Mouse (Mus musculus): Measurements from ENCODE around the gene Cst11. TPM values are rescaled to one million over a fixed set of nuclear protein-coding genes. Genes with fewer than 3 reads are reported as not detected.

Gene Cst11
- polyA plus RNA-seq, 1 experiment from 2014 or later, result not detected

DNA sequence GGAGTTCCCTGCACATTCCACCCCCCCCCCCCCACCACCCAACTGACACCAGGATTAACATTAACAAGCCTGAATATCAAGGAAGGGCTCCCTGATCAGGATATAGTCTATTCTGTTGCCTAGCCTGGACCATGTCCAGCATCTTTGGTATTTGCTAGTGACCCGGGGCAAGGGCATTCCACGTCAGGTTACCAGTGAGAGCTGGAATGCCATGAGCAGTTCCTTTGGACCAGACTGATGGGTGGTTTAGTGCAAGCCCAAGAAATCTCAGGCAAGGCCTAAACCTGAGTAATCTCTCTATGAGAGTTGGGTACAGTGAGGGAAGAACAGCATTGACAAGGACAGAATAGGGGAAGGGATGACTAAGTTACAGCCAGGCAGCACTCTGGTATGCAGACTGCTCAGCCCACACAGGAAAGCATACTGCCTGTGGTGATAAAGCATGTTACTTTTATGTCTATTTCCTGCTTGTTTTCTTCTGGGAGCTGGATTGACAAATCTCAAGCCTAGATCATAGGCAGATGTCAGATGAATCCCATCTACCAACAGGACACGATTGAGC is 27.4 kb downstream of the Cst11 start:
- no peaks in the 10 kb centered on the region for H3K4me1 ChIP-seq (replicated peaks)
- no peak for ATAC-seq (ENCODE audit: insufficient read depth)
- no peak overlapping the region for H3K9ac ChIP-seq
- H3K27me3 ChIP-seq, result no peaks in the 10 kb centered on the region
- H3K4me3 ChIP-seq (replicated peaks), result no peak overlapping the region
- H3K9me3 ChIP-seq (replicated peaks), result no peaks in the 10 kb centered on the region
- H3K27ac ChIP-seq (replicated peaks), result no peak overlapping the region
- H3K36me3 ChIP-seq (replicated peaks), result no peaks in the 10 kb centered on the region
- H3K4me2 ChIP-seq, result no peak overlapping the region
- 47% methylated on average over 3 of the region's 3 CpGs for WGBS (ENCODE audit: insufficient replicate concordance)

DNA sequence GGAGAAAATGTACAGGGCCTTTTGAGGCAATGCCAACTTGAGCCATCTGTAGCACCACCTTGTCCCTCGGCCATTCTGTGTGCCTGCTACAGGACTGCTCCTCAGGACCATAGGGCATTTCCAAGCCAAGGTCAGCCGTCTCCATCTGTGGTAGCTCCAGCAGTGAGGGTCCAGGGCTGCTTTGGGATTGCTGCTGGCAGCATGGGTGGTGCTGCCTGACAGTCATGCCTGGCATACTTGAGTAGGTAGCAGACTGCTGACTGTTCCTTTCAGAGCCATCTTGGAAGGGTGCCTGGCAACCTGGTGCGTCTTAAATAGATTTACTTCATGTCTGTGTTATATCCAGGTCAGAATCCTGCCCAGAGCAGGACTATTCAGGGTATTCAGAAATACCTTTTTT is 28.3 kb downstream of the Cst11 start:
- no peaks in the 10 kb centered on the region for H3K4me1 ChIP-seq (replicated peaks)
- 48% methylated on average over 3 of the region's 3 CpGs for WGBS (ENCODE audit: insufficient replicate concordance)
- H3K27me3 ChIP-seq, result no peaks in the 10 kb centered on the region
- no peaks in the 10 kb centered on the region for H3K36me3 ChIP-seq (replicated peaks)
- H3K27ac ChIP-seq (replicated peaks), result no peak overlapping the region
- no peaks in the 10 kb centered on the region for H3K9me3 ChIP-seq (replicated peaks)
- no peak overlapping the region for H3K4me3 ChIP-seq (replicated peaks)
- H3K9ac ChIP-seq, result no peak overlapping the region
- no peak overlapping the region for H3K4me2 ChIP-seq
- no peak for ATAC-seq (ENCODE audit: insufficient read depth)

DNA sequence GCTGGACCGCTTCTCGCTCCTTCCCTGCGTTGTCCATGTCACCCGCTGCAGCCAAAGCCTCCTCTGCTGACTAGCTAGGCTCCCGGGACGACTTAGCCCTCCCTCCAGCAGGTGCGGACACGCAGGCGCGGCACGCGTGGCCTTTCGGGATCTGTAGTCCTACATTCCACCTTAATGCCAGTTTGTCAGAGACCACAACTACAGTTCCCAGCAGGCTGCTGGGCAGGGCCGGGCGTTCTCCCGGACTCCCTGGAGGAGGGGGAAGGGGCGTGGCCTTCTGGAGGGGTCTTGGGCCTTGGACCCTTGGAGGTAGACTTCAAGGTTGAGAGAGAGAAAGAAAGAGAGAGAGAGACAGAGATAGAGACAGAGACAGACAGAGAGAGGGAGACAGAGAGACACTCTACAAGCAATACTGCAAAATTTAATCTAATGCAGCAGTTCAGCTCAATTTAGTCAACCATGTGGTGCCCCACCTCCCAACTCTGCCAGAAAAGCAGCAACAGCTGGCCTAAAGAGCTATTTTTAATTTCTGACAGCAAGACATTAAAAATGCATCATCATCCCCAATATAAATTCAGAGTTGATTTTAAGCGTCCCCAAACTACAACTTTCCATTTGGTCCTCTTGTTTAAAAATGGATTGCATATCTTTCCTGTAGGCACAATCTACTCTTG is 38.8 kb downstream of the Cst11 start, which contains the start of gene Napb:
Napb (minus strand) TSS at position 141 of the 674 bp plus-strand sequence.
- H3K9me3 ChIP-seq (replicated peaks), result no peaks in the 10 kb centered on the region
- peak within 1 kb of the TSS; percentile 50 for H3K9ac ChIP-seq
- no peak within 1 kb of the TSS for H3K27ac ChIP-seq (replicated peaks)
- 3% methylated on average over 18 of the region's 18 CpGs for WGBS (ENCODE audit: insufficient replicate concordance)
- no peaks in the 10 kb centered on the region for H3K27me3 ChIP-seq
- H3K4me3 ChIP-seq (replicated peaks), result peak within 1 kb of the TSS; percentile 64
- no peaks in the 10 kb centered on the region for H3K36me3 ChIP-seq (replicated peaks)
- peaks cover 7% of the 10 kb centered on the region; the same call in 1 of the 2 replicates for H3K4me1 ChIP-seq (replicated peaks)
- ATAC-seq (ENCODE audit: insufficient read depth), result peak; percentile 92
- H3K4me2 ChIP-seq, result peak within 1 kb of the TSS; percentile 77

- peak; percentile 43; the same call in 1 of the 2 replicates for ATAC-seq (ENCODE audit: insufficient read depth)
- H3K36me3 ChIP-seq (replicated peaks), result no peaks in the 10 kb centered on the region
- no peak overlapping the region for H3K27ac ChIP-seq (replicated peaks)
- H3K27me3 ChIP-seq, result no peaks in the 10 kb centered on the region
- peak overlapping the region; percentile 77 for H3K4me2 ChIP-seq
- no peaks in the 10 kb centered on the region for H3K9me3 ChIP-seq (replicated peaks)
- H3K9ac ChIP-seq, result peak overlapping the region; percentile 50
- peak overlapping the region; percentile 64 for H3K4me3 ChIP-seq (replicated peaks)
- peaks cover 7% of the 10 kb centered on the region; the same call in 1 of the 2 replicates for H3K4me1 ChIP-seq (replicated peaks)
- 3% methylated on average over 35 of the region's 35 CpGs for WGBS (ENCODE audit: insufficient replicate concordance)
Measured at GRCm38 (mm10) chr2:148731614-148732326, 39.5 kb downstream of the Cst11 start.

DNA sequence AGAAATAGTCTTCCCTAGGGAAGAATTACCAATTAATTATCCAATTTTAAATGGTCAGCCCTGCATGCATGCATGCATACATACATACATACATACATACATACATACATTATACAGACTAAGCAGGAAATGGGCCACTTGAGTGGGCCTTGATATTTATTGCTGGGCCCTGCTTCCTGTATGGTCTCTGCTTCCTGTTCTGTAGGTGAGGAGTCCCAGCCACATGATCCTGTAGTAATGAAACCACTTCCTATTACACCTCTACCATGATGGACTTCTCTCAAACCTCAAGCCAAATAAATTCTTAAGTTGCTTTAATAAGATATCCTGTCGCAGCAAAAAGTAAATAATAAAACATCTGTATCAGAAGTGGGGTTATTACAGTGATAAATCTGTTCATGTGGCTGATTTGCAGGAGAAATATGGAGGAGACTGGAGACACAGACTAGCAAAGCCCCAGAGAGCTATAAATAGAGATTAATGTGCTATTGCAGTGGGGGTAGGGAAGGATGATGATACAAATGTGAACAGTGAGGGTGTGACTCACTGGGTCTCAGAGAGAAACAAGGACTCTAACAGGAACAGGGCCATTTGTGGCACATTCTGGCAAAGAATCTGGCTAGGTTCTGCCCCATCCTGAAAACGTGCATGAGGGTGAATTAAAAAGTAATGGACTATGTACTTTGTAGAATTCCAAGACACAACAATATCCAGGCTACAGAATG is 51.9 kb downstream of the Cst11 start:
- H3K9me3 ChIP-seq (replicated peaks), result no peaks in the 10 kb centered on the region
- H3K4me2 ChIP-seq, result no peak overlapping the region
- H3K36me3 ChIP-seq (replicated peaks), result no peaks in the 10 kb centered on the region
- H3K27me3 ChIP-seq, result no peaks in the 10 kb centered on the region
- H3K4me1 ChIP-seq (replicated peaks), result no peaks in the 10 kb centered on the region
- ATAC-seq (ENCODE audit: insufficient read depth), result no peak
- H3K9ac ChIP-seq, result no peak overlapping the region
- WGBS (ENCODE audit: insufficient replicate concordance), result 20% methylated on average over 2 of the region's 2 CpGs
- H3K27ac ChIP-seq (replicated peaks), result no peak overlapping the region
- no peak overlapping the region for H3K4me3 ChIP-seq (replicated peaks)

Other genes starting within 250 kb of the Cst11 start
- 43.9 and 51.8 TPM in 2 replicates for gene Nxt1, start 98.9 kb downstream of the Cst11 start, polyA plus RNA-seq (2015; fragmentation: Nextera tagmentation; extraction: Ambion mirVana)
- 9.5 and 10.4 TPM in 2 replicates for gene Gzf1, start 90.5 kb downstream of the Cst11 start, polyA plus RNA-seq (2015; fragmentation: Nextera tagmentation; extraction: Ambion mirVana)
- gene Napb, start 39.0 kb downstream of the Cst11 start, polyA plus RNA-seq (2015; fragmentation: Nextera tagmentation; extraction: Ambion mirVana), result 0.29 and 0.30 TPM in 2 replicates
- gene Cstl1, start 21.1 kb downstream of the Cst11 start, polyA plus RNA-seq (2015; fragmentation: Nextera tagmentation; extraction: Ambion mirVana), result not detected in 2 replicates
- gene 8030411F24Rik, start 10.5 kb upstream of the Cst11 start, polyA plus RNA-seq (2015; fragmentation: Nextera tagmentation; extraction: Ambion mirVana), result not detected in 2 replicates
- not detected in 2 replicates for gene Cst12, start 17.9 kb upstream of the Cst11 start, polyA plus RNA-seq (2015; fragmentation: Nextera tagmentation; extraction: Ambion mirVana)
- gene Cst8, start 27.3 kb upstream of the Cst11 start, polyA plus RNA-seq (2015; fragmentation: Nextera tagmentation; extraction: Ambion mirVana), result 0.37 and 0.39 TPM in 2 replicates
- not detected in 2 replicates for gene Cst13, start 48.6 kb upstream of the Cst11 start, polyA plus RNA-seq (2015; fragmentation: Nextera tagmentation; extraction: Ambion mirVana)
- 0.17 TPM in 1 of 2 replicates, not detected in the other for gene Cst9, start 63.6 kb upstream of the Cst11 start, polyA plus RNA-seq (2015; fragmentation: Nextera tagmentation; extraction: Ambion mirVana)
- not detected in 2 replicates for gene 9230104L09Rik, start 93.5 kb upstream of the Cst11 start, polyA plus RNA-seq (2015; fragmentation: Nextera tagmentation; extraction: Ambion mirVana)
- 173 and 189 TPM in 2 replicates for gene Cst3, start 104.2 kb upstream of the Cst11 start, polyA plus RNA-seq (2015; fragmentation: Nextera tagmentation; extraction: Ambion mirVana)
- not detected in 2 replicates for gene Gm1330, start 231.8 kb upstream of the Cst11 start, polyA plus RNA-seq (2015; fragmentation: Nextera tagmentation; extraction: Ambion mirVana)
- not detected in 2 replicates for gene Gm10750, start 245.7 kb upstream of the Cst11 start, polyA plus RNA-seq (2015; fragmentation: Nextera tagmentation; extraction: Ambion mirVana)

All from liver, embryonic 15.5 days (tissue).